Mouse (Mus musculus) embryo, embryonic 9.5 days (tissue): Measurements from ENCODE around the gene Pald1.

Experiments
- DNase-seq: peaks from one replicate; pipeline ENCODE4 v3.0.0-alpha.2; 2017; ENCODE audit errors: extremely low spot score

Pald1 gene

GRCm38 (mm10) chr10:61402480-61402879 lies 19.1 kb upstream of the Pald1 start:
- DNase-seq = no peak

GRCm38 (mm10) chr10:61400407-61400806 lies 17.1 kb upstream of the Pald1 start:
- no peak for DNase-seq

- peak; percentile 83 for DNase-seq
Measured at GRCm38 (mm10) chr10:61399156-61399734, 15.9 kb upstream of the Pald1 start.

GRCm38 (mm10) chr10:61398125-61398524 lies 14.8 kb upstream of the Pald1 start:
- no peak for DNase-seq

GRCm38 (mm10) chr10:61394476-61395136 lies 11.3 kb upstream of the Pald1 start:
- DNase-seq = no peak

GRCm38 (mm10) chr10:61392584-61392983 lies 9.3 kb upstream of the Pald1 start:
- no peak for DNase-seq

GRCm38 (mm10) chr10:61390148-61390547 lies 6.8 kb upstream of the Pald1 start:
- no peak for DNase-seq

GRCm38 (mm10) chr10:61389020-61389419 lies 5.7 kb upstream of the Pald1 start:
- DNase-seq = no peak

GRCm38 (mm10) chr10:61386284-61386683 lies 3.0 kb upstream of the Pald1 start:
- no peak for DNase-seq

GRCm38 (mm10) chr10:61385174-61385573 lies 1.8 kb upstream of the Pald1 start:
- no peak for DNase-seq

- no peak for DNase-seq
Measured at GRCm38 (mm10) chr10:61383715-61384047, 351 bp upstream of the Pald1 start.

- DNase-seq = no peak
Measured at GRCm38 (mm10) chr10:61382281-61382731, 1.0 kb downstream of the Pald1 start.

- no peak for DNase-seq
Measured at GRCm38 (mm10) chr10:61381823-61382222, 1.5 kb downstream of the Pald1 start.

GRCm38 (mm10) chr10:61380186-61380585 lies 3.1 kb downstream of the Pald1 start:
- peak; percentile 44 for DNase-seq

- DNase-seq = no peak
Measured at GRCm38 (mm10) chr10:61379340-61380040, 3.8 kb downstream of the Pald1 start.

GRCm38 (mm10) chr10:61378698-61379097 lies 4.6 kb downstream of the Pald1 start:
- DNase-seq = no peak

GRCm38 (mm10) chr10:61378050-61378449 lies 5.3 kb downstream of the Pald1 start:
- no peak for DNase-seq

GRCm38 (mm10) chr10:61374771-61375481 lies 8.4 kb downstream of the Pald1 start:
- DNase-seq = no peak

- DNase-seq = no peak
Measured at GRCm38 (mm10) chr10:61374076-61374475, 9.3 kb downstream of the Pald1 start.

GRCm38 (mm10) chr10:61372585-61372923 lies 10.8 kb downstream of the Pald1 start:
- DNase-seq = no peak

GRCm38 (mm10) chr10:61371884-61372584 lies 11.3 kb downstream of the Pald1 start:
- DNase-seq = no peak
